Mouse (Mus musculus) kidney, postnatal 0 days (tissue): ENCODE results near the gene Gm11938. TPM values are rescaled to one million over a fixed set of nuclear protein-coding genes. Genes with fewer than 3 reads are reported as not detected.

Experiments
- ATAC-seq: fragments of 200-750 bp; cut with Nextera tagmentation; replicated peaks from 2 replicates; pipeline ENCODE4 v1.8.0; 2017; ENCODE audit warnings: low read depth, moderate number of reproducible peaks, moderate TSS enrichment, moderate library complexity; ENCODE audit not compliant: low FRiP score
- DNase-seq: peaks from one replicate; pipeline ENCODE4 v3.0.0-alpha.2; 2016; ENCODE audit warnings: low spot score
- H3K27ac ChIP-seq: fragments of 300-500 bp; sonication (generic); 2 replicates; pipeline ENCODE4 v1.5.1; 2014; ENCODE audit warnings: mild to moderate bottlenecking
- H3K27me3 ChIP-seq: fragments of 300-500 bp; sonication (generic); 2 replicates; pipeline ENCODE4 v1.6.1; 2014; ENCODE audit warnings: low read length, mixed read lengths; ENCODE audit not compliant: insufficient read depth
- H3K36me3 ChIP-seq: fragments of 300-500 bp; sonication (generic); 2 replicates; pipeline ENCODE4 v1.6.1; 2014; ENCODE audit warnings: low read length, mixed read lengths; ENCODE audit not compliant: insufficient read depth
- H3K4me1 ChIP-seq: fragments of 300-500 bp; sonication (generic); replicated peaks from 2 replicates; pipeline ENCODE4 v1.6.1; 2014; ENCODE audit warnings: antibody characterized with exemption, low read length, mixed read lengths; ENCODE audit not compliant: insufficient read depth
- H3K4me2 ChIP-seq: fragments of 300-500 bp; sonication (generic); 2 replicates; pipeline ENCODE4 v1.6.1; 2014; ENCODE audit warnings: mild to moderate bottlenecking, low read length, moderate library complexity, mixed read lengths
- H3K4me3 ChIP-seq: fragments of 300-500 bp; sonication (generic); replicated peaks from 2 replicates; pipeline ENCODE4 v1.5.1; 2014; ENCODE audit warnings: low read depth, low read length
- H3K9ac ChIP-seq: fragments of 300-500 bp; sonication (generic); 2 replicates; pipeline ENCODE4 v1.6.1; 2014; ENCODE audit warnings: low read depth, low read length
- H3K9me3 ChIP-seq: fragments of 300-500 bp; sonication (generic); replicated peaks from 2 replicates; pipeline ENCODE4 v1.6.1; 2016; ENCODE audit warnings: low read length, inconsistent platforms, mixed read lengths
- CTCF ChIP-seq: IDR thresholded peaks from 2 replicates; pipeline ENCODE4 v1.5.1; 2016; ENCODE audit warnings: antibody characterized with exemption, low read depth, mild to moderate bottlenecking, moderate library complexity
- WGBS: fragments of 180-500 bp; shearing (Covaris S2); extraction: QIAGEN DNeasy Blood & Tissue Kit; methylation state at CpG from one replicate; pipeline ENCODE4 v1.1.7; 2014; 5-methylcytosine and 5-hydroxymethylcytosine counted together
- polyA plus RNA-seq: library from polyadenylated mRNA; unstranded; fragments of >200 nt; fragmentation: Nextera tagmentation; extraction: Ambion mirVana; gene quantifications from 2 replicates; pipeline ENCODE4 v1.2.1, GENCODE M21; 2015

Gm11938 gene
- polyA plus RNA-seq, 1 experiment from 2014 or later = not detected

DNA sequence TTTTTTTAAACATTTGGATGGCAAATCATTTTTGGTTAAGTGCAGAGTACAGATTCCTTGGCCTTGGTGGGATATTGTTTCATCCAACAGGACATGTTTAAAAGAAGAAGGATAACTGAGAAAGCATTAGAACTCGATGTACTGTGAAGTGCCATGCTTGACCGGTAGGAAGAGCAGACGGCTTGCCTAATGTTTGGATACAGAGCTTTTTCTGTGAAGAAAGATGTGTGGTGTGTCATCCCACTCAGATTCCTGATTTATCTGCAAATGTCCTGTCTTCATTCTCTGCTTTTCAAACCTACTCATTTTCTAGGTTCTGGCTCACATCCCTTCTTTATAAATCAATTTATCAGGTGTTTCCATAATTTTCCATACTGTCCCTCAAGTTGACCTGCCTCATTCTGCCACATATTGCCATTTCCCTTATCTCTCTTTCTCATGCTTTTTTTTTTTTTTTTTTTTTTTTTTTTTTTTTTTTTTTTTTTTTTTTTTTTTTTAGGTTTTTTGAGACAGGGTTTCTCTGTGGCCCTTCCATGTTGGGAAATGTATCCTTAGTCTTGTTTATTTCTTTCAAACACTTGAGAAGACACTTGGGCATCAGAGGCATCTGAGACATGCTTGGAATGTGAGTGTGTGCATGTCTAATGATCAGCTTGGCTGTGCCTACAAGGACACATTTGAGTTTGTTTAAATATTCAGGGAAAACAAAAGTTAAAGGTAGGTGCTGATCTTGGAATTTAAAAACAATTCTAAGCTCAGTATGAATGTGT lies 44.9 kb downstream of the Gm11938 start:
- H3K9me3 ChIP-seq = no peaks in the 10 kb centered on the region
- no peak for TF ChIP-seq CTCF
- H3K4me2 ChIP-seq = no peak overlapping the region
- H3K9ac ChIP-seq = no peak overlapping the region
- no peaks in the 10 kb centered on the region for H3K4me1 ChIP-seq
- DNase-seq (no peak), ATAC-seq (no peak)
- no peaks in the 10 kb centered on the region for H3K27me3 ChIP-seq
- no peaks in the 10 kb centered on the region for H3K36me3 ChIP-seq
- H3K27ac ChIP-seq = no peak overlapping the region
- H3K4me3 ChIP-seq = no peak overlapping the region
- 46% methylated on average over 3 of the region's 3 CpGs for WGBS

DNA sequence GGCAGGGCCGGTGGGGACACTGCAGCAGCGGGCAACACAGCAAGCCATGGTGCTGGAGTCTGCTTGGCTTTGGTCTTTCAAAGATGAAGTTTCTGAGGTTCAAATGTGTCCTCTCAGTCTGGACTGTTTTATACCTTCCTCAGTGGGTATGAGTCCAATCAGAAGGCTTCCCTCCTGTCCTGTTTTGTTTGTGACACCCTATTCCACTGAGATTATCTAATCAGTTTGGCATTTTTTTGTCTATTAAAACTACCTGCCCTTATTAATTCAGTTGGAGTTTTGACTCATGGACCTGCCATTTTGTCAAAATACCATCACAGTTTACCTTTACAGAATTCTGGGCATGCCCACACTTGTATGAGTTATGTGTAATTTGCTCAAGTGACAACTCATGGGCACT lies 46.4 kb downstream of the Gm11938 start, which contains the start of gene Krtap3-2:
Krtap3-2 (minus strand) TSS at position 101 of the 400 bp plus-strand sequence.
- H3K27ac ChIP-seq = no peak within 1 kb of the TSS
- no peak within 1 kb of the TSS for H3K4me2 ChIP-seq
- ATAC-seq (no peak), DNase-seq (no peak)
- H3K9me3 ChIP-seq = no peaks in the 10 kb centered on the region
- no peak for TF ChIP-seq CTCF
- H3K36me3 ChIP-seq = no peaks in the 10 kb centered on the region
- no peaks in the 10 kb centered on the region for H3K4me1 ChIP-seq
- H3K4me3 ChIP-seq = no peak within 1 kb of the TSS
- H3K9ac ChIP-seq = no peak within 1 kb of the TSS
- WGBS = 100% methylated on average over 1 of the region's 2 CpGs
- H3K27me3 ChIP-seq = no peaks in the 10 kb centered on the region

GRCm38 (mm10) chr11:99556195-99556594 lies 46.9 kb downstream of the Gm11938 start:
- no peak overlapping the region for H3K4me3 ChIP-seq
- WGBS = 79% methylated on average over 2 of the region's 2 CpGs

More at GRCm38 (mm10) chr11:99556195-99556594, 46.9 kb downstream of the Gm11938 start:
- Histone ChIP-seq H3K4me1 (no peaks in the 10 kb centered on the region), H3K9ac (no peak overlapping the region), H3K9me3 (no peaks in the 10 kb centered on the region), H3K27me3 (no peaks in the 10 kb centered on the region), H3K4me2 (no peak overlapping the region), H3K36me3 (no peaks in the 10 kb centered on the region), H3K27ac (no peak overlapping the region)
- ATAC-seq (no peak), DNase-seq (no peak)
- TF ChIP-seq CTCF = no peak

Other genes with a start within 250 kb of the Gm11938 start
- 0.32 TPM in 1 of 2 replicates, not detected in the other for gene Krt28, start 228.4 kb downstream of the Gm11938 start, polyA plus RNA-seq
- gene Krt10, start 213.9 kb downstream of the Gm11938 start, polyA plus RNA-seq = 35.5 and 42.6 TPM in 2 replicates
- not detected in 2 replicates for gene Krt12, start 181.0 kb downstream of the Gm11938 start, polyA plus RNA-seq
- gene Krt20, start 165.2 kb downstream of the Gm11938 start, polyA plus RNA-seq = 3.6 and 5.0 TPM in 2 replicates
- 30.6 and 31.8 TPM in 2 replicates for gene Krt23, start 110.2 kb downstream of the Gm11938 start, polyA plus RNA-seq
- 0.45 and 0.46 TPM in 2 replicates for gene Krt39, start 82.0 kb downstream of the Gm11938 start, polyA plus RNA-seq
- not detected in 2 replicates for gene Krt40, start 60.1 kb downstream of the Gm11938 start, polyA plus RNA-seq
- not detected in 2 replicates for gene Krtap3-3, start 52.4 kb downstream of the Gm11938 start, polyA plus RNA-seq
- gene Krtap3-2, start 46.5 kb downstream of the Gm11938 start, polyA plus RNA-seq = not detected in 2 replicates
- not detected in 2 replicates for gene Gm11939, start 43.8 kb downstream of the Gm11938 start, polyA plus RNA-seq
- not detected in 2 replicates for gene Krtap3-1, start 36.7 kb downstream of the Gm11938 start, polyA plus RNA-seq
- not detected in 2 replicates for gene Krtap1-5, start 22.3 kb downstream of the Gm11938 start, polyA plus RNA-seq
- gene Krtap1-4, start 19.7 kb downstream of the Gm11938 start, polyA plus RNA-seq = not detected in 2 replicates
- not detected in 2 replicates for gene Krtap1-3, start 12.0 kb downstream of the Gm11938 start, polyA plus RNA-seq
- gene Krtap9-3, start 5.2 kb downstream of the Gm11938 start, polyA plus RNA-seq = not detected in 2 replicates
- gene Gm11937, start 6.9 kb upstream of the Gm11938 start, polyA plus RNA-seq = not detected in 2 replicates
- gene Krtap2-4, start 11.5 kb upstream of the Gm11938 start, polyA plus RNA-seq = not detected in 2 replicates
- not detected in 2 replicates for gene Gm11562, start 17.1 kb upstream of the Gm11938 start, polyA plus RNA-seq
- gene Krtap4-1, start 24.9 kb upstream of the Gm11938 start, polyA plus RNA-seq = not detected in 2 replicates
- not detected in 2 replicates for gene Krtap4-2, start 31.8 kb upstream of the Gm11938 start, polyA plus RNA-seq
- gene Krtap4-7, start 40.8 kb upstream of the Gm11938 start, polyA plus RNA-seq = not detected in 2 replicates
- not detected in 2 replicates for gene Gm11555, start 46.9 kb upstream of the Gm11938 start, polyA plus RNA-seq
- not detected in 2 replicates for gene Gm11563, start 55.7 kb upstream of the Gm11938 start, polyA plus RNA-seq
- gene Krtap4-6, start 62.7 kb upstream of the Gm11938 start, polyA plus RNA-seq = not detected in 2 replicates
- not detected in 2 replicates for gene Gm14190, start 87.4 kb upstream of the Gm11938 start, polyA plus RNA-seq
- gene Gm14180, start 131.0 kb upstream of the Gm11938 start, polyA plus RNA-seq = not detected in 2 replicates
- gene Gm11595, start 169.6 kb upstream of the Gm11938 start, polyA plus RNA-seq = not detected in 2 replicates
- not detected in 2 replicates for gene Krtap4-8, start 177.4 kb upstream of the Gm11938 start, polyA plus RNA-seq
- not detected in 2 replicates for gene Krtap4-9, start 181.9 kb upstream of the Gm11938 start, polyA plus RNA-seq
- gene Gm11596, start 190.2 kb upstream of the Gm11938 start, polyA plus RNA-seq = not detected in 2 replicates
- gene Gm11569, start 195.6 kb upstream of the Gm11938 start, polyA plus RNA-seq = not detected in 2 replicates
- gene Gm11554, start 201.1 kb upstream of the Gm11938 start, polyA plus RNA-seq = not detected in 2 replicates
- gene Krtap4-13, start 206.6 kb upstream of the Gm11938 start, polyA plus RNA-seq = not detected in 2 replicates
- gene Gm11564, start 212.4 kb upstream of the Gm11938 start, polyA plus RNA-seq = not detected in 2 replicates
- gene 2300003K06Rik, start 234.8 kb upstream of the Gm11938 start, polyA plus RNA-seq = not detected in 2 replicates
- gene Krtap4-16, start 248.3 kb upstream of the Gm11938 start, polyA plus RNA-seq = not detected in 2 replicates